Mouse (Mus musculus) kidney, adult 8-10 months (tissue): Measurements from ENCODE around the gene Kcne1l.
A peak's percentile ranks its signal among the peaks of the same experiment; 100 is the strongest.

Experiments used
- DNase-seq, 2 experiments: peaks; one replicate each; pipeline ENCODE4 v3.0.0; 2022

Kcne1l gene

DNA sequence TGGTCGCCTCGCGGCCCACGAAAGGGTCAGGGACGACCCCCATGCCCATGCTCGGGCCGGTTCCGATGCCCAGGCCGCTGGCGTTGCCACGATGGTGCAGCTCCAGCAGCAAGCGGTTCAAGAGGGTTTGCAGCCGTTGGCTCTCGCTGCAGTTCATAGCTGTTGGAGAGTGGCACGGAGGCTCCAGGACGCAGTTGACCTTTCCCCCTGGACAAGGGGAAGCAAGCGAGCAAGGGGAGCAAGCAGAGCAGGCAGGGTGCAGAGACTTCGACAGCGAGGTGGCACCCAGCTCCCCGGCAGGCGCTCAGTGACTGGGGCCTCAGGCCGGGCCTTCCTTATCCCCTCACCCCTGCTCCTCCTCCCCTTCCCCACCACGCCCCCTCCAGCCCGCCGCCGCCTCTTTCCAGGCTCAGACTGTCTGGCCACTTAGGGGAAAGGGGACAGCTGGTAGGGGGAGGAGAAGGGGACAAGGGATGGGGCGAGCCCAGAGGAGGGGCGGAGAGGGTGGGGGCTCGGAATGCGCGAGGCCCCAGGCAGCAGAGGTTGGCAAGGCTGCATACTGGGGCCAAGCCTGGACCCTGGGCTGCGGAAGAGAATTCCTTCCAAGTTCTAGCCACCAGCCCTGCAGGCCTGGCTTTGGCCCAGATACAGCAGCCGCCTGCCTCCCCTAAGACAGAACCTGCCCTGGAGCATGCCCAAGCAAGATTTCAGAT is at the start of gene Kcne1l:
Kcne1l (minus strand) TSS at position 426 of the 713 bp plus-strand sequence.
- DNase-seq, result no peak

DNA sequence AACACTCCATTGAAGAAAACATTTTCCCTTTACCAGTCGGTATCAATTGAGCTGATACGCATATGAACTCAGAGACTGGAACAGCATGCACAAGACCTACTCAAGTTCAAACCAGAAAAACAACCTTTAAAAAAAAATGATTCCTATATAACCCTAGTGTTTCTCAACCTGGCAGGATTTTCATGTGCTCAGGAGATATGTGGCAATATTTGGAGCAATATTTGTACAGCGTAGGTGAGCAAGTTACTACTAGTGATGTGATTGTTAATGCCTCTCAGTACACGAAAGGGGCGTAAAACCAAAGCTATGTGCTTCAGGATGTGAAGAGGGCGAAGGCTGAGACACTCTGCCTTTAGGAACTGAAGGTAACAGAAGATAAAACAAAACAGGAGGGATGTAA is 30.1 kb upstream of the Kcne1l start:
- DNase-seq, result no peak

DNA sequence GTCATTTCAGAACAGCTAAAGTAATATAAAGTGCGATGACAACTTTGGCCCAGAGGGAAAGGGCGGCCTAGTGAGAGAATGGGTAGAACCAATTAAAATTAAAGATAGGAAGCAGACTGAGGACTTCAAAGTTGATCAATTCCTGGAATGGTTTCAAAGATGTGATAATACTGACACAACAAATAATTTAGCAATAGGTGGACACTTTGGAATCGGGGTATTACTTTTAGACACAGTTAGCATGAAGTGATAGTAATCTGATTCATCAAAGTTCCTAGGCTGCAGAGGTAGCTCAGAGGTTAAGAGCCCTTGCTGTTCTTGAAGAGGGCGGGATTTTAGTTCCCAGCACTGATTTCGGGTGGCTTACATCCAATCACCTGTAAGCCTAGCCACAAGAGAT is 29.4 kb upstream of the Kcne1l start:
- DNase-seq, result no peak

- no peak for DNase-seq
Observed at GRCm38 (mm10) chrX:142325760-142326159, 19.7 kb upstream of the Kcne1l start.

DNA sequence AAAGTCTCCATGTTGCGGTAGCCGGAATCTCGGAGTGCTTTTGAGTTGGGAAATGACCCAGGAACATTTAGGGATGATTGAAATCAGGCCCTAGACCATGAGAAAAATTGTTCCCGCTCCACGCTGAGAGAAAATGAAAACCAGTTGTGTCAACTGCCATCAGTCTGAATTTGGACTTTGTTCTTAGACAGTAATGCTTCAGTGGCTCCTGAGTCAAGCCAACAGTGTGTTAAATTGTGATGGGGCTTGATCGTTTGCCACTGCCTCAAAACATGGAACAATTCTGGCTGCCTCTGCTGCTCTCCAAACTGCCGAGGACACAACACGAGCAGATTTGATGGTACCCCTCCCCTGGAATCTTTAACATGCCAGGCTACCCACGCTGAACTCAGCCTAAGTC is 10.0 kb upstream of the Kcne1l start:
- peak; percentile 13 to 34 for DNase-seq

- no peak for DNase-seq
Observed at GRCm38 (mm10) chrX:142315270-142315669, 9.2 kb upstream of the Kcne1l start.

- DNase-seq, result peak; percentile 74 to 77
Observed at GRCm38 (mm10) chrX:142314307-142315024, 8.4 kb upstream of the Kcne1l start.

GRCm38 (mm10) chrX:142310431-142310830 is 4.3 kb upstream of the Kcne1l start:
- no peak for DNase-seq

GRCm38 (mm10) chrX:142305010-142305868 is 855 bp downstream of the Kcne1l start:
- DNase-seq, result no peak

GRCm38 (mm10) chrX:142304592-142304991 is 1.5 kb downstream of the Kcne1l start:
- DNase-seq, result no peak

DNA sequence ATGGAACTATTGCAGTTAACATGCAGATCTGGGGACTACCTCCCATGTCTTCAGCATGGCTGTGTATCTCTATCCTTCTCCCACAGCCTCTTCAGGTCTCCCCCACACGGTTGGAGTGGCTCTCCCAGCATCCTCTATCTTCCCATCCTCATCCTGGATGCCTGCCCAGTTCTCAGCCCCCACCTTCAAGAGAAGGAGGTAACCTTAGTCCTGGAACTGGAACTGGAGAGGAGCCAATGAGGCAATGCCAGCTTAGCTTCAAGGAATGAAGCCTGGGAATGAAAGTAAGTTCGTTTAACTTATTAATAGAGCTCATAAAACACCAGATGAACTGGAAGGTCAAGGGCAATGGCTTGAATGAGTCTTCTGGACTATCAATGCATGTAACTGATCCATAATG is 2.6 kb downstream of the Kcne1l start:
- peak; percentile 63 to 66 for DNase-seq

GRCm38 (mm10) chrX:142285905-142286304 is 20.2 kb downstream of the Kcne1l start:
- DNase-seq, result no peak

- DNase-seq, result no peak
Observed at GRCm38 (mm10) chrX:142276573-142276972, 29.5 kb downstream of the Kcne1l start.

DNA sequence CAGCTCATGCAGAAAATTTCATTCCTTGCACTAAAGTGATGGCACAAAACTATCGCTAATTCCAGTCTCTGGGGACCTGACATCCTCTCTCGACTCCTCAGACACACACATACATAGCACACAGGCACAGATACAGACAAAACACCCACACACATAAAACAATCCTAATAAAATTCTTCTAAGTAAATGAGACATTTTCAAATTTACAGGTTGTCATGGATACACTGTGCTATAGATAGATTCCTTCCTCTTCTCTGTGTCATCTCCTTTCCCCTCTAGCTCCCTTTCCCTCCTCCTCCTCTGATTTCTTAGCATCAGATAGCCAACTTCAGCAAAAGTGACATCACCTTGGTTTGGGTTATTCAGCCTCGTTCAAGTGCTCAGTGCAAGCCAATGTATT is 30.1 kb downstream of the Kcne1l start:
- DNase-seq, result no peak
